Mouse (Mus musculus) spleen, adult 2 months (tissue): ENCODE results near the gene Ppm1j.

ENCODE experiments used
- CTCF ChIP-seq: fragments of 200-500 bp; IDR thresholded peaks from 2 replicates; pipeline ENCODE4 v1.5.1; 2011; ENCODE audit warnings: mild to moderate bottlenecking, inconsistent platforms; ENCODE audit not compliant: insufficient read depth, insufficient read length, insufficient replicate concordance; ENCODE audit errors: extremely low read depth
- POLR2A ChIP-seq: fragments of 200-500 bp; IDR thresholded peaks from 2 replicates; pipeline ENCODE4 v1.6.1; 2011; ENCODE audit warnings: low read depth, low read length, inconsistent platforms

DNA sequence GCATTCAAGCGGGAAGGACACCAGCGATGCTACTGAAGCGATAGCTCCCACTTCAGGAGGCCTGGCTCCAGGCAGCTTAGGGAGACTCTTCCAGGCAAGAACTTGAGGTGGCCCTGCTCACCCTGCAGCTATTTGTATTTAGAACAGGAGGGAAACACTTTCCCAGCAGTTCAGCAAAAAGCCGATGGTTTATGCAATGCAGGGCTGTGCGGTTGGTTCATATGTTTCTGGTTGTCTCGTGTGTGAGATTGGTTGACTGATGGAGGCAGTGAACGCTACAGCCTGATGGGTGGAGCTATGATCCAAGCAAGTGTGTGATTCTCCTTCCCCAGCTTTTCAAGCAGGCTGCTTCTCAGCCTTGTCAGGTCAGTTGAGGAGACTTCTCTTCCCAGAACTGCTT lies 46.2 kb upstream of the Ppm1j start:
- TF ChIP-seq POLR2A (no peak), CTCF (no peak)
